Mouse (Mus musculus) kidney, postnatal 4 days (tissue): ENCODE measurements at regions not wholly inside any gene's neighbourhood (a gene's known extent, or its start where the extent isn't known, plus 50 kb on each side); places are given as distances from the start of the nearest gene placed in this dataset.
A peak's percentile ranks its signal among the peaks of the same experiment; 100 is the strongest.

ENCODE experiments used
- DNase-seq, 2 experiments: peaks; one replicate each; pipeline ENCODE4 v3.0.0; 2021; ENCODE audit warnings: mixed read lengths in 2 of 2

DNA sequence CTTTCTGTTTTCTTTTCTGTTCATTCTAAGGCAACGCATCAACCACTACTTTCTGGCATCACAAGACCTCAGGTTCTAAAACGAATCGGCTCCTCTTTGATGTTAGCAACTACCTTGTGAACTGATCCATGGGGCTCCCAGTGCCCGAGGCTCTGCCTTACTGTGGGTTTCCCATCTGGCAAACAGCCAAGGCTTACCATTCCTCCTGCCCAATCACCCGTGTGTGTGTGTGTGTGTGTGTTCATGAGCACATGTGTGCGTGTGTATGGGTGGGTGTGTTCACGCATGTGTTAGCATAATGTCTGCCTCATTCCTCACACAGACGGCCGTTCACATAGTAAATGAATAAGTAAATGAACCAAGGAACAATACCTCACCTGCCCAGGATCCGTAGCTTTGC is 138.3 kb upstream of the Lpp start:
- DNase-seq, result peak; percentile 63 to 78

DNA sequence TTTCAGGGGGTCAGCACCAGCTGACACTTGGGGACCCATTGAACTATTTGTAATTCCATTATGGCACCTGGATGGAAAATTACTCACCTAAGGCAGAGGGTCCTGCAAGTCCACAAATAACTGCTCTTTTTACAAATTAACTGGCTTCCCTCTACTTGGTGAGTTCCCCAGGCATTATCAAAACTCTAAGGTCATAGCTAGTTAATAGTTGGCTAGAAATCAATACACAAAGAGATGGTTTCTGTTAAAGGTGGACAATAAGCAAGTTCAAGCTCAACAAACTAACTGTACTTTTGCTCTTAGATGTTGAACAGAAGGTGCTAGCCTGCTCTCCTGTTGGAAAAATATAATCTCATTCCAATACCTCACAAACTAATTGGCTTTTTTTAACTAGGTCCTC is 138.7 kb upstream of the Lpp start:
- no peak for DNase-seq

GRCm38 (mm10) chr16:24254143-24254542 is 139.2 kb upstream of the Lpp start:
- DNase-seq, result no peak

- no peak for DNase-seq
Observed at GRCm38 (mm10) chr16:24247291-24247690, 146.0 kb upstream of the Lpp start.

DNA sequence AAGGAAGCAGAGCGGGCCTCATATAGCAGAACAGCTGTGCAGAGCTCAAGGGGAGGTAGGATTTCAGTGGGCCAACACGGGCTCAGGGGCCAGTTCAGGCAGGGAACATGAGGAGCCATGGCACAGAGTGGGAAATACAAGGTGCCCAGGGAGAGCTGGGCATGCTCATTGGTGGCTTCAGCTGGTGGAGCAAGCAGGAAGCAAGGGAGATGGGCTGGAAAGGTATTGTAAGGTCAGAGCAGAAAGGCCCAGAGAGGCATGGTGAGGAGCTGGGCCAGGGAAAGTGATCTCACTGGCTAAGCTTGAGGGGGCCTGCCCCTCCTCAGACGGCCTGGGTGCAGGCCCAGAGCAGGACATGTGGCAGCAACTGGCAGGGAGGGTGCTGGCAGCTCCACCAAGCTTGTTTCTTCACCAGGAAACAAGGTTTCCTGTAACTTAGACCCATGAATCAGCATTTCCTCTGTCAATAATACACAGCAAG is 155.2 kb upstream of the Lpp start:
- peak; percentile 17 to 58 for DNase-seq

DNA sequence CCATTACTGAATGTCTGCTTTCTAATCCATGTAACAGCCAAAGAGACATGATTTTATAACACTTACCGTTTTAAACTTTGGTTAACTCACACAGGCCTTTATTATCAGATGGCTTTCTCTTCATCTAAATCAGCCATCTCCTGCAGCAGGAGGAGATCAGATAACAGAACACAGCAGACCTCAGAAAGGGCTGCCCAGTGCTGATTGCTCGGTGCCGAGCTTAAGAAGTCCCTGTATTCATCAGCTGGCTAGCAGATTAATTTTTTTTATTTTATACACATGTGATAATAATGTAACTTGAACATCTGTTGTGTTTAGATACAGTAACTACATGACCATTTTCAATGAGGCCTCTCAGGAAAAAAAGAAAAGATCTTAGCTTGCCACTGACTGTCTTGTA is 155.9 kb upstream of the Lpp start:
- no peak for DNase-seq

- no peak for DNase-seq
Observed at GRCm38 (mm10) chr16:24237013-24237412, 156.3 kb upstream of the Lpp start.

DNA sequence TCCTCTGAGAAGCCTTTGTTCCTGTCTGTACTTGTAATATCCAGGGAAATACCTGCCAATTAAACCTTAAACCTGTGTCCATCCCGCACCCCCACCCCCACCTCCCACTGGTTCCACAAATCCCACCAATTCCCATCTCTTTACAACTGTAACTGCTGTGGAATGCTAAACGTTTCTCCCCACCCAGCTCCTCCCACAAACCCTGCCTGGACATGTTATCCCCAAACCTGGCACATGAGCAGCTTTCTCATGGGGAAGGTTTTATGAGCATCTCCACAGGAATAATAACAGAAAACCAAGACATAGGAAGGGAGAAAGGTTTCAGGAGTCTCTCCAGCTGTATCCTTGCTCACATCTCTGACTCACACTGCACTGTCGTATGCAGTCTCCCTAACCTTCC is 156.8 kb upstream of the Lpp start:
- no peak for DNase-seq

DNA sequence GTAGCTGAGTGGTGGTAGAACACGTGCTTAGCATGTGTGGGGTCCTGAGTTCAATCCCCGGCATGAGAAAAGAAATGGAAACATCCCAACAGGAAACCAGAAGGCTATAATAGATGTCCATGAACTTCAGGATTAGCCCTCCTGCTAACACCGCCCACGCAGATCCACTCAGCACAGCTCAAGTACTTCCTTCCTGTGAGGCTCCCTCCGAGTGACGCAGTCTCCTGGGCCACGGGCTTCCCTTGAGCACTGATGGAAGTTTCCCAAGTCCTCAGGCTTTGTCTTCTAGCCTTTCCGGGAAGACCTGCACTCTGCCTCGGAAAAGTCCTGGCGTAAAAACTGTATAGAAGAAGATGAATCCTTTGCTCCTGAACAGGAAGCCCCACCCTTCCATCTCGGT is 158.5 kb upstream of the Lpp start:
- DNase-seq, result peak in 1 of 2 experiments; percentile 35

- no peak for DNase-seq
Observed at GRCm38 (mm10) chr16:24232001-24232530, 161.2 kb upstream of the Lpp start.

GRCm38 (mm10) chr16:24231506-24231905 is 161.8 kb upstream of the Lpp start:
- peak in 1 of 2 experiments; percentile 17 for DNase-seq

GRCm38 (mm10) chr16:24229002-24229607 is 164.2 kb upstream of the Lpp start:
- DNase-seq, result no peak

DNA sequence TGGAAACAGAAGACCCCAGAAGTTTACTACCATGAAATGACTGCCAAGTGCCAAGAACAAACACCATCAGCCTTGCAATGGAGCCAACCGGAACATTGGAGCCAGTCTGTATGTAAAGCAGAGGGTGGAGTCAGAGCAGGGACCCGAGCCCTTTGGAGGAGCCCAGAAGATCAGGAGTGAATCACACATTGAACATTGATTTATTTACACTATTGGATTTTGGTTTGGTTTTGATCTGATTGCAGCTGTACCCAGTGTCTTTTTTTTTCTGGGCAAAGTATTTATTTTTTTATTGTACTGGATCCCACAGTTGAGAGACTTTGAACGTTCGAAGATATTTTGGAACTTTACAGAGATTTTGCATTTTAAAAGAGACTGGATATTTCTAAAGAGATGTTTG is 167.4 kb upstream of the Lpp start:
- DNase-seq, result no peak

DNA sequence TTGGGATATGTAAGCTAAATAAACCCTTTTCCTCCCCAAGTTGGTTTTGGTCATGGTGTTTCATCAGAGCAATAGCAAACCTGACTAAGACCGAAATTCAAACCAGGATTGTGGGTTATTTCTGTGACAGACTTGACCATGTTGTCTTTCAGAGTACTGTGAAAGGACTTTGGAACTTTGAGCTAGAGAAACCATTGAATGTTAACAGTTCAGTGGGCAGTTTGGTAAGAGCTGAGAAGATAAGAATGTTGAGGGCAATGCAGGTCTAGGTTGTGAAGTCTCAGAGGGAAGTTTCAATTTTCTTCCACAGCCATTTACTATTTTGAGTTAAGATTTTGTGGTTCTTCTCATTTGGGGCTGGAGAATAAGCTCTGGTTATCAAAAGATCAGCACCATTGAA is 168.2 kb upstream of the Lpp start:
- no peak for DNase-seq

DNA sequence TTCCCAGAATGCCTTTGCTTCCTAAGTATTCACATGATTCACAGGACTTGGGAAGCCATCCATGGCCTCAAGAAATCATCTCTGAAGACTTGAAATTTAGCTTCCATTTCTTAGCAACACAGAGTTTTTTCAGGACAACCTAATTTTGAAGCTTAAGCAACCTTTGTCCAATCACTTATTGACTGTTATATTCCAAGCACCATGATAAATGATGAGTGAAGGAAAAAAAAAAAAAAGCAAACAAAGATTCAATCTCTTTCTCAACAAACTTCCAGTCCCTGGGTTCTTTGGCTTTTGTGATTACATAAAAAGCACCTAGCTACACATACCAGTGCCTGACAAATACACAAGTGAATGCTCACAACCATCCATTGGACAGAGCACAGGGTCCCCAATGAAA is 169.4 kb upstream of the Lpp start:
- no peak for DNase-seq

DNA sequence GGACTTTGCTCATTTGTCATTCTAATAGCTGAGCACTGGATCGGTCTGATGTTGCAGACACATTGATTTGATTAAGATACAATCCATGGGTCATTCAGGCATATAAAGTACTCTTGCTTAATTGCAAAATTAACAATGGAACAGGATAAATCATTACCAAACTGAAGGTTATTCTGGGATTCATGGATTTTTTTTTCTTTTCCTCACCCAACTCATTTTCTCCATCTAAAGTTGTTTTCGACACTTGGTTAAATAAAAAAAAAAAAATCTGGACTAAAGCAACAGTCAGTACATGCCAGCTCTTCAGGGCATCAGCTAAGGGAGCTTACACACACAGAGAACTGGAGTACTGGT is 169.8 kb upstream of the Lpp start:
- DNase-seq, result no peak

- no peak for DNase-seq
Observed at GRCm38 (mm10) chr16:24222759-24223526, 170.4 kb upstream of the Lpp start.

- DNase-seq, result no peak
Observed at GRCm38 (mm10) chr16:24221992-24222391, 171.3 kb upstream of the Lpp start.

DNA sequence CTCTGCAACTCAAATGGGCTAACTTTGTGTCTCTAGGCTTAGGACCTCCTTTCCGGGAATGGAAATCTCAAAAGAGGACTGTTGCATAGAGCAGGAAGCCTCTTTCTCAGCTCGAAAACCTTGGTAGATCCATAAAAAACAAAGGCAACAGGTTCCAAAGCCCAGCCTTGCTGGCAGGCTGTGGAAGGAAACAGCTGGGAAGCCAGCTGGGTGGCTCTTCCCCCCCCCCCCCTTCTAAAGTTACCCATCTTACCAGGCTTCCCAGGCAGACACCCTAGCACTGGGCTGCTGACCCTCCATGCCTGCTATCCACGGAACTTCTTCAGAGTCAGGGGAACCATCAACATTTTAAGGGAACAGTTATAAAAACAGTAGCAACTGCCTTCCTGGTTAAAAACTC is 172.7 kb upstream of the Lpp start:
- DNase-seq, result no peak

GRCm38 (mm10) chr16:24219691-24220090 is 173.6 kb upstream of the Lpp start:
- no peak for DNase-seq

DNA sequence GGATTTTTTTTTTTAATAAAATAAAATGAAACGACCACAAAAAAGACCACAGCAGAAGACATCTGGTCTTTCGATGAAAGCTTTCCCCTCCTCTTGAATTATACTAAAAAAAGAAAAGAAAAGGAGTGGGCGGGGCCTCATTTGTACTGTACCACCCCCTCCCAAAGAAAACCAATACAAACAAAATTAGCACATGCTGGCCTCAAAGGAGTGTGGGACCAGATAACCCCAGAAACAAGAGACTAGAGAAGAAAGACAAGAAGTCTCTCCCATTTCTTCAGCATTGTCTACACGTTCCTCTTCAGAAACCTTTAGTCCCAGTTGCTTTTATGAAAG is 174.5 kb upstream of the Lpp start:
- DNase-seq, result no peak

GRCm38 (mm10) chr16:24218162-24218849 is 175.0 kb upstream of the Lpp start:
- peak in 1 of 2 experiments; percentile 10 for DNase-seq

DNA sequence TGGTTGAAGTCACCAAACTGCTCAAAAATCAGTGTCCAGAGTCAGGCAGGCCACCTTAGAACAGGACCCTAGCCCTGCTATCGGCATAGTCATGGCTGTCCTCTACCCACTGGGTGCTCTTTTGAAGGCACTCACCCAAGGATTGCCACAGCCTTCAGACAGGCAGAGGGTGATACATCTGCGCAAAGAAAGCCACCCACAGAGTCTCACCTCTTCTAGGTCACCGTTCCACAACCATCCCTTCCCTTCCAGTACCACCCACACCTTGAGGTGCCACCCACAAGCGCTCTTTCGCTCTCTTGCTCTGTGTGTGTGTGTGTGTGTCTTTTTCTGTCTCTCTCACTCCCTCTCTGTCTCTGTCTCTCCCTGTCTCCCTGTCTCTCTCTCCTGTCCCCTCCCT is 176.5 kb upstream of the Lpp start:
- DNase-seq, result no peak

GRCm38 (mm10) chr16:24215353-24215752 is 178.0 kb upstream of the Lpp start:
- DNase-seq, result no peak
